Mouse (Mus musculus): ENCODE data around the gene Prkn. TPM values are rescaled to one million over a fixed set of nuclear protein-coding genes. Genes with fewer than 3 reads are reported as not detected.
A peak's percentile ranks its signal among the peaks of the same experiment; 100 is the strongest.
"Not testable (repeated sequence)": the region's sequence is repeated elsewhere in the genome, so short reads cannot be mapped to it uniquely, and the experiment has no call there.

Prkn gene
- polyA plus RNA-seq, 1 experiment from 2014 or later: 2.8 TPM

DNA sequence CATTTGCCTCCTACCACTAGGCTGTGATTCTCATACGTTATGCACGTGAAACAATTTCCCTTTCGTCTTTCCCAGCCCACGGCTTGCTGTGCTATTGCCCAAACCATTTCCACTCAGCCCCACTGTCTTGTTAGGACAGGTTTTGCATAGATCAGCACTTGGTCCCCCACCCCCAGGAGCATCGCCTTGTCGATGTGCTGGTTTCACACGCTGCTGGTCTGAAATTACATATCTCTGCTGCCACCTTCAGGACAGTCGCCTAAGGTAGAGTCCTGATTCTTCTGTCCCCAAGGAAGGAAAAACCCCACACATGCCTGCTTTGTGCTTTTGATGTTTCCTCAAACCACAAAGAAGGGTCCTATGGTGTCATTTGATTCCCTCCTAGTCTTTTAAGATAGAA lies 1153.1 kb downstream of the Prkn start:
- H3K36me3 ChIP-seq (ENCODE audit: insufficient read depth, low read length): no peaks in the 10 kb centered on the region
- ATAC-seq (no peak), DNase-seq (ENCODE audit: low spot score) (peak; percentile 67)
- WGBS: 19% methylated on average over 8 of the region's 8 CpGs
- no peaks in the 10 kb centered on the region for H3K27me3 ChIP-seq (replicated peaks; ENCODE audit: insufficient read depth, low read length)
- TF ChIP-seq EP300 (IDR thresholded peaks at IDR 0.05) (no peak), CTCF (IDR thresholded peaks at IDR 0.05) (peak; percentile 74)
- H3K9me3 ChIP-seq (ENCODE audit: low read length): no peaks in the 10 kb centered on the region
- H3K27ac ChIP-seq (ENCODE audit: low read length): no peak overlapping the region
- H3K4me1 ChIP-seq (ENCODE audit: insufficient read depth, low read depth, low read length): no peaks in the 10 kb centered on the region
- H3K4me2 ChIP-seq (replicated peaks; ENCODE audit: low read depth, low read length): no peak overlapping the region
- H3K9ac ChIP-seq (replicated peaks; ENCODE audit: low read depth): no peak overlapping the region
- H3K4me3 ChIP-seq (ENCODE audit: low read depth, low read length): no peak overlapping the region

DNA sequence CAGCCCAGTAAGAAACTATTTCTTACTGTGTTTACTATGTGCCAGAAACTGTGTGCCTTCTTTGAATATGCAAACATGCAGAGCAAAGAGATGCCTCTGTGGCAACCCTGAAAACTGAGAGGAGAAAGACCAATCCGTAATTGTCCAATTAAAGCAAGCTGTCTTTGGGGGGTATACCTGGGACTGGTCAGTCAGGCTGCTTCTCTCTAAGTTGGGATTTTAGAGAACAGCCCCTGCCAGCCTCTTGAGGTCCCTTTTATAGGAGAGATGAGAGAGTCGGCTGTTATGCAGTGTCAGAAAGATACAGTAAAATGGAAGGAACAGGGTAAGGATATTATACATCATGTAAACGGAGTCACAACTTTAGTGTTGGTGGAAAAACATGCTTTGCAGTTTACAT lies 1154.1 kb downstream of the Prkn start:
- H3K27me3 ChIP-seq (replicated peaks; ENCODE audit: insufficient read depth, low read length): no peaks in the 10 kb centered on the region
- H3K4me3 ChIP-seq (ENCODE audit: low read depth, low read length): no peak overlapping the region
- no peak overlapping the region for H3K9ac ChIP-seq (replicated peaks; ENCODE audit: low read depth)
- no peak for DNase-seq (ENCODE audit: low spot score)
- H3K4me2 ChIP-seq (replicated peaks; ENCODE audit: low read depth, low read length): no peak overlapping the region
- H3K27ac ChIP-seq (ENCODE audit: low read length): no peak overlapping the region
- TF ChIP-seq CTCF (IDR thresholded peaks at IDR 0.05) (no peak), EP300 (IDR thresholded peaks at IDR 0.05) (no peak)
- H3K4me1 ChIP-seq (ENCODE audit: insufficient read depth, low read depth, low read length): no peaks in the 10 kb centered on the region
- 77% methylated on average over 3 of the region's 3 CpGs for WGBS
- no peak for ATAC-seq
- H3K9me3 ChIP-seq (ENCODE audit: low read length): no peaks in the 10 kb centered on the region
- H3K36me3 ChIP-seq (ENCODE audit: insufficient read depth, low read length): no peaks in the 10 kb centered on the region

DNA sequence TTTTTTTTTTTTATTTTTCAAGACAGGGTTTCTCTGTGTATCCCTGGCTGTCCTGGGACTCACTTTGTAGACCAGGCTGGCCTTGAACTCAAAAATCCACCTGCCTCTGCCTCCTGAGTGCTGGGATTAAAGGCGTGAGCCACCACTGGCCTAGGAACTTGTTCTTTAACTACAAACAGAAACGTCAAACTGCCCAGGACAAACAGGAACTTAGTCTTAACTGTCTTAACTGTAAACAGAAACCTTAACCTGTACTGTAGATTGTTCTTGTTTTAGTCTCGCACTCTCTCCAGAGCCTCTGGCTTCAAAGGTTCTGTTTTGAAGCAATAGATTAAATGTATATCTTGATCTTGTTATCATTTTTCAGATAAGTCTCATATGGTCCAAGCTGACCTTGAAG lies 1154.6 kb downstream of the Prkn start:
- H3K4me1 ChIP-seq (ENCODE audit: insufficient read depth, low read depth, low read length); H3K27me3 ChIP-seq (replicated peaks; ENCODE audit: insufficient read depth, low read length); DNase-seq (ENCODE audit: low spot score); H3K27ac ChIP-seq (ENCODE audit: low read length); H3K4me2 ChIP-seq (replicated peaks; ENCODE audit: low read depth, low read length); H3K9me3 ChIP-seq (ENCODE audit: low read length); H3K36me3 ChIP-seq (ENCODE audit: insufficient read depth, low read length); H3K4me3 ChIP-seq (ENCODE audit: low read depth, low read length); H3K9ac ChIP-seq (replicated peaks; ENCODE audit: low read depth); ATAC-seq: not testable (repeated sequence)
- 48% methylated on average over 3 of the region's 3 CpGs for WGBS

GRCm38 (mm10) chr17:11995522-11995921 lies 1155.3 kb downstream of the Prkn start:
- DNase-seq (ENCODE audit: low spot score) (no peak), ATAC-seq (no peak)
- H3K36me3 ChIP-seq (ENCODE audit: insufficient read depth, low read length): no peaks in the 10 kb centered on the region
- H3K9me3 ChIP-seq (ENCODE audit: low read length): no peaks in the 10 kb centered on the region
- H3K9ac ChIP-seq (replicated peaks; ENCODE audit: low read depth): no peak overlapping the region
- no peak overlapping the region for H3K4me2 ChIP-seq (replicated peaks; ENCODE audit: low read depth, low read length)
- H3K27ac ChIP-seq (ENCODE audit: low read length): no peak overlapping the region
- no peak overlapping the region for H3K4me3 ChIP-seq (ENCODE audit: low read depth, low read length)
- no peaks in the 10 kb centered on the region for H3K27me3 ChIP-seq (replicated peaks; ENCODE audit: insufficient read depth, low read length)
- 69% methylated on average over 3 of the region's 3 CpGs for WGBS
- H3K4me1 ChIP-seq (ENCODE audit: insufficient read depth, low read depth, low read length): no peaks in the 10 kb centered on the region
- TF ChIP-seq CTCF (IDR thresholded peaks at IDR 0.05): no peak

DNA sequence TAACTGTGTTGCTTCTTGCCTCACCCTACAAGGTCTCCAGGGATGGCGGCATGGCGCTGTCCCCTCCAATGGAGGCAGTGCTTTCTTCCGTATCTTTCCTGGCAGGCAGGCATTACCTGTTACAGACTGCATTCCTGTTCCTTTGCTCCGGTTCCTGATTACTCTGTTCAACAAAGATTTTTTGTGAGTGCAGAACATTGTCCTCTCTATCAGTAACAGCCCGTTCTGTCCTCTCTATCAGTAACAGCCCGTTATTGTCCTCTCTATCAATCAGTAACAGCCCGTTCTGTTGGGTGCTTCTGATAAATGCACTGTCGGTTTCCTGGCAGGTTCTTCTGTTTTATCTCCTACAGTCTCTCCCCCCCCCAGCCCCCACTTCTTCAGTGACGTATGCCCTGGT lies 1156.1 kb downstream of the Prkn start:
- H3K27me3 ChIP-seq (replicated peaks; ENCODE audit: insufficient read depth, low read length): no peaks in the 10 kb centered on the region
- no peak overlapping the region for H3K4me3 ChIP-seq (ENCODE audit: low read depth, low read length)
- ATAC-seq (no peak), DNase-seq (ENCODE audit: low spot score) (no peak)
- H3K27ac ChIP-seq (ENCODE audit: low read length): no peak overlapping the region
- no peak overlapping the region for H3K4me2 ChIP-seq (replicated peaks; ENCODE audit: low read depth, low read length)
- H3K9me3 ChIP-seq (ENCODE audit: low read length): no peaks in the 10 kb centered on the region
- no peaks in the 10 kb centered on the region for H3K36me3 ChIP-seq (ENCODE audit: insufficient read depth, low read length)
- no peak overlapping the region for H3K9ac ChIP-seq (replicated peaks; ENCODE audit: low read depth)
- TF ChIP-seq CTCF (IDR thresholded peaks at IDR 0.05) (no peak), EP300 (IDR thresholded peaks at IDR 0.05) (no peak)
- no peaks in the 10 kb centered on the region for H3K4me1 ChIP-seq (ENCODE audit: insufficient read depth, low read depth, low read length)
- WGBS: 12% methylated on average over 9 of the region's 9 CpGs

- H3K4me2 ChIP-seq (replicated peaks; ENCODE audit: low read depth, low read length): no peak overlapping the region
- 75% methylated on average over 9 of the region's 9 CpGs for WGBS
- no peak for TF ChIP-seq EP300 (IDR thresholded peaks at IDR 0.05)
- no peak for DNase-seq (ENCODE audit: low spot score)
- H3K9me3 ChIP-seq (ENCODE audit: low read length): no peaks in the 10 kb centered on the region
- no peak for ATAC-seq
- H3K9ac ChIP-seq (replicated peaks; ENCODE audit: low read depth): no peak overlapping the region
- no peaks in the 10 kb centered on the region for H3K36me3 ChIP-seq (ENCODE audit: insufficient read depth, low read length)
- no peaks in the 10 kb centered on the region for H3K4me1 ChIP-seq (ENCODE audit: insufficient read depth, low read depth, low read length)
- no peak overlapping the region for H3K4me3 ChIP-seq (ENCODE audit: low read depth, low read length)
- no peaks in the 10 kb centered on the region for H3K27me3 ChIP-seq (replicated peaks; ENCODE audit: insufficient read depth, low read length)
- no peak overlapping the region for H3K27ac ChIP-seq (ENCODE audit: low read length)
Measured at GRCm38 (mm10) chr17:12000285-12000684, 1160.1 kb downstream of the Prkn start.

GRCm38 (mm10) chr17:12021326-12021725 lies 1181.1 kb downstream of the Prkn start:
- WGBS: 43% methylated on average over 3 of the region's 3 CpGs
- TF ChIP-seq CTCF (IDR thresholded peaks at IDR 0.05): no peak
- TF ChIP-seq EP300 (IDR thresholded peaks at IDR 0.05): no peak
- no peak overlapping the region for H3K27ac ChIP-seq (ENCODE audit: low read length)
- H3K4me2 ChIP-seq (replicated peaks; ENCODE audit: low read depth, low read length): no peak overlapping the region
- no peaks in the 10 kb centered on the region for H3K36me3 ChIP-seq (ENCODE audit: insufficient read depth, low read length)
- H3K4me3 ChIP-seq (ENCODE audit: low read depth, low read length): no peak overlapping the region
- no peak overlapping the region for H3K9ac ChIP-seq (replicated peaks; ENCODE audit: low read depth)
- no peaks in the 10 kb centered on the region for H3K4me1 ChIP-seq (ENCODE audit: insufficient read depth, low read depth, low read length)
- no peaks in the 10 kb centered on the region for H3K27me3 ChIP-seq (replicated peaks; ENCODE audit: insufficient read depth, low read length)
- DNase-seq (ENCODE audit: low spot score) (no peak), ATAC-seq (no peak)
- 0 out of 2 replicates have a peak, but pooled peaks cover 5% of the 10 kb centered on the region for H3K9me3 ChIP-seq (ENCODE audit: low read length)

Measured in lung, postnatal 0 days (tissue).